Mouse (Mus musculus): ENCODE data around the gene Sapcd1. TPM values are rescaled to one million over a fixed set of nuclear protein-coding genes. Genes with fewer than 3 reads are reported as not detected.
A peak's percentile ranks its signal among the peaks of the same experiment; 100 is the strongest.

The Sapcd1 gene
- polyA plus RNA-seq, 1 experiment = 0.14 TPM

- TF ChIP-seq POLR2A (IDR thresholded peaks at IDR 0.05; ENCODE audit: insufficient read length, low read depth) = no peak
- H3ac ChIP-seq (ENCODE audit: control insufficient read depth, insufficient read length) = no peak overlapping the region
- H3K79me2 ChIP-seq (ENCODE audit: control insufficient read depth, insufficient read depth) = peaks cover 28% of the 10 kb centered on the region
- H3K36me3 ChIP-seq (ENCODE audit: control insufficient read depth, insufficient read depth) = peaks cover 7% of the 10 kb centered on the region
- no peaks in the 10 kb centered on the region for H3K27me3 ChIP-seq (ENCODE audit: control insufficient read depth, insufficient read depth, insufficient read length)
- peak overlapping the region; percentile 81 for H3K4me2 ChIP-seq (ENCODE audit: low read depth)
- no peak overlapping the region for H3K4me3 ChIP-seq
These were observed 19.9 kb upstream of the Sapcd1 start for GRCm38 (mm10) chr17:35047688-35048087.

DNA sequence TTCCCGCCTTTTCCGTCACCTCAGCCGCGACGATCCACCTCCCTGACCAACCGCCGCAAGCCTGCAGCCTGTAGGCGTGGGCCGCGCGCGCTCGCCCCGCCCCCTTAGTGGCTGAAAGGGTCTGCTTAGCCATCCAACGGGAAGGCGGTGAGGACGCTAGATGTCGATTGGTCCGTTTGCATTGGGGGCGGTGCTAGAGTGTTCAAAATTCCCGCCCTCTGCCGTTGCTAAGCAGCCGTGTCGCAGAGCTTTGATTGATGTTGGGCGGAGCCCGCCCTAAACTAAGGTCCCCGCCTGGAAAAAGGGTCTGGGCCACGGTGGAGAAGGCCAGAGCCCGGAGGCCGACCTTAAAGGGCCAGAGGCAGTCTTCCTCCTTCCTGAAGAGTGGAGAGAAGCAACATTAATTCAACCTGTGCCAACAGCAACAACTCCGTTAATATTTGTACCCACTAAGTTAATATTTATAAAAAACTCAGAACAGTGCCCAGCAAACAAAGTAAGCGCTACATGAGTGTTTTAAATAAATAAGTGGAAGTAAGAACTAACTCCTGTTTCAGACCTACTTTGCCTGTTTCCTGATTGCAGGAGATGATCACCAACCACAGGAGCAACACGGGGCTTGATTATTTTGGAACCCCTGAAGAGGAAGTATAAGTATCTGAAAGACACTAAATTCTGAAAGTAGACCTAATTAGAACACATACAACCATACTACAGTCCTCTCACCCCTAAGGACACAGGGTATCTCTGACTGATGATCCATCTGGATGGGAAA is 19.1 kb upstream of the Sapcd1 start, which contains the start of gene Msh5:
TSS of gene Msh5 (minus strand) at position 65 of the 775 bp plus-strand sequence.
- H3K27me3 ChIP-seq (ENCODE audit: control insufficient read depth, insufficient read depth, insufficient read length) = no peaks in the 10 kb centered on the region
- H3K4me2 ChIP-seq (ENCODE audit: low read depth) = peak within 1 kb of the TSS; percentile 81

GRCm38 (mm10) chr17:35045807-35046680 is 18.2 kb upstream of the Sapcd1 start:
- Histone ChIP-seq H3K27me3 (ENCODE audit: control insufficient read depth, insufficient read depth, insufficient read length) (no peaks in the 10 kb centered on the region), H3K79me2 (ENCODE audit: control insufficient read depth, insufficient read depth) (peaks cover 12% of the 10 kb centered on the region), H3K36me3 (ENCODE audit: control insufficient read depth, insufficient read depth) (no peaks in the 10 kb centered on the region), H3ac (ENCODE audit: control insufficient read depth, insufficient read length) (peak overlapping the region; percentile 58), H3K4me3 (peak overlapping the region; percentile 29), H3K4me2 (ENCODE audit: low read depth) (peak overlapping the region; percentile 65)
- TF ChIP-seq MYOG (IDR thresholded peaks at IDR 0.05; ENCODE audit: control insufficient read depth in 1 of 3, insufficient read depth in 1 of 3, insufficient read length in 2 of 3, low read depth in 2 of 3) (no peak), E2F4 (IDR thresholded peaks at IDR 0.05; ENCODE audit: insufficient read depth) (no peak), TCF12 (IDR thresholded peaks at IDR 0.05; ENCODE audit: insufficient read depth, poor library complexity, severe bottlenecking) (no peak), POLR2A (IDR thresholded peaks at IDR 0.05; ENCODE audit: insufficient read length, low read depth) (peak; percentile 72), REST (IDR thresholded peaks at IDR 0.05; ENCODE audit: insufficient read depth, insufficient read length) (no peak), MYOD1 (IDR thresholded peaks at IDR 0.05; ENCODE audit: control insufficient read depth in 1 of 3, insufficient read length in 2 of 3, low read depth in 2 of 3) (peak in 1 of 3 experiments; percentile 13), SRF (IDR thresholded peaks at IDR 0.05; ENCODE audit: control insufficient read depth, insufficient read length, low read depth) (no peak), POLR2AphosphoS2 (IDR thresholded peaks at IDR 0.05; ENCODE audit: insufficient read length, low read depth) (peak; percentile 89)

More for the DNA sequence above, 19.1 kb upstream of the Sapcd1 start, which contains the start of gene Msh5:
- Histone ChIP-seq H3K4me3 (peak within 1 kb of the TSS; percentile 29), H3ac (ENCODE audit: control insufficient read depth, insufficient read length) (peak within 1 kb of the TSS; percentile 58), H3K79me2 (ENCODE audit: control insufficient read depth, insufficient read depth) (peaks cover 19% of the 10 kb centered on the region), H3K36me3 (ENCODE audit: control insufficient read depth, insufficient read depth) (no peaks in the 10 kb centered on the region)
- TF ChIP-seq POLR2AphosphoS2 (IDR thresholded peaks at IDR 0.05; ENCODE audit: insufficient read length, low read depth) (no peak), MYOD1 (IDR thresholded peaks at IDR 0.05; ENCODE audit: control insufficient read depth in 1 of 3, insufficient read length in 2 of 3, low read depth in 2 of 3) (no peak), MAX (IDR thresholded peaks at IDR 0.05; ENCODE audit: low read depth) (no peak), E2F4 (IDR thresholded peaks at IDR 0.05; ENCODE audit: insufficient read depth) (peak; percentile 96), USF1 (IDR thresholded peaks at IDR 0.05; ENCODE audit: low read depth) (no peak), TCF12 (IDR thresholded peaks at IDR 0.05; ENCODE audit: insufficient read depth, poor library complexity, severe bottlenecking) (no peak), REST (IDR thresholded peaks at IDR 0.05; ENCODE audit: insufficient read depth, insufficient read length) (no peak)

- Histone ChIP-seq H3K4me2 (ENCODE audit: low read depth) (peak overlapping the region; percentile 65), H3ac (ENCODE audit: control insufficient read depth, insufficient read length) (no peak overlapping the region), H3K79me2 (ENCODE audit: control insufficient read depth, insufficient read depth) (peaks cover 4% of the 10 kb centered on the region), H3K4me3 (peak overlapping the region; percentile 29), H3K27me3 (ENCODE audit: control insufficient read depth, insufficient read depth, insufficient read length) (no peaks in the 10 kb centered on the region), H3K36me3 (ENCODE audit: control insufficient read depth, insufficient read depth) (no peaks in the 10 kb centered on the region)
- no peak for TF ChIP-seq POLR2A (IDR thresholded peaks at IDR 0.05; ENCODE audit: insufficient read length, low read depth)
- no peak for TF ChIP-seq POLR2AphosphoS2 (IDR thresholded peaks at IDR 0.05; ENCODE audit: insufficient read length, low read depth)
- TF ChIP-seq REST (IDR thresholded peaks at IDR 0.05; ENCODE audit: insufficient read depth, insufficient read length) = no peak
- no peak for TF ChIP-seq E2F4 (IDR thresholded peaks at IDR 0.05; ENCODE audit: insufficient read depth)
- no peak for TF ChIP-seq MYOG (IDR thresholded peaks at IDR 0.05; ENCODE audit: control insufficient read depth in 1 of 3, insufficient read depth in 1 of 3, insufficient read length in 2 of 3, low read depth in 2 of 3)
- no peak for TF ChIP-seq MYOD1 (IDR thresholded peaks at IDR 0.05; ENCODE audit: control insufficient read depth in 1 of 3, insufficient read length in 2 of 3, low read depth in 2 of 3)
- no peak for TF ChIP-seq CEBPB (IDR thresholded peaks at IDR 0.05; ENCODE audit: insufficient read depth, poor library complexity, severe bottlenecking)
- no peak for TF ChIP-seq MAX (IDR thresholded peaks at IDR 0.05; ENCODE audit: low read depth)
- no peak for TF ChIP-seq TCF12 (IDR thresholded peaks at IDR 0.05; ENCODE audit: insufficient read depth, poor library complexity, severe bottlenecking)
- TF ChIP-seq TCF3 (IDR thresholded peaks at IDR 0.05; ENCODE audit: insufficient read length, low read depth) = no peak
- TF ChIP-seq USF1 (IDR thresholded peaks at IDR 0.05; ENCODE audit: low read depth) = no peak
- no peak for TF ChIP-seq SRF (IDR thresholded peaks at IDR 0.05; ENCODE audit: control insufficient read depth, insufficient read length, low read depth)
These were observed 17.3 kb upstream of the Sapcd1 start for GRCm38 (mm10) chr17:35044904-35045806.

Measured in myocyte (in vitro differentiated cells).